Mouse (Mus musculus) neural tube, postnatal 0 days (tissue): Measurements from ENCODE around the gene Gm4513. TPM values are rescaled to one million over a fixed set of nuclear protein-coding genes. Genes with fewer than 3 reads are reported as not detected.

ENCODE experiments used
- polyA plus RNA-seq: library from polyadenylated mRNA; unstranded; fragments of >200 nt; fragmentation: Nextera tagmentation; extraction: Ambion mirVana; gene quantifications from 2 replicates; pipeline ENCODE4 v1.2.1, GENCODE M21; 2015

Gene Gm4513
- polyA plus RNA-seq = not detected in 2 replicates

DNA sequence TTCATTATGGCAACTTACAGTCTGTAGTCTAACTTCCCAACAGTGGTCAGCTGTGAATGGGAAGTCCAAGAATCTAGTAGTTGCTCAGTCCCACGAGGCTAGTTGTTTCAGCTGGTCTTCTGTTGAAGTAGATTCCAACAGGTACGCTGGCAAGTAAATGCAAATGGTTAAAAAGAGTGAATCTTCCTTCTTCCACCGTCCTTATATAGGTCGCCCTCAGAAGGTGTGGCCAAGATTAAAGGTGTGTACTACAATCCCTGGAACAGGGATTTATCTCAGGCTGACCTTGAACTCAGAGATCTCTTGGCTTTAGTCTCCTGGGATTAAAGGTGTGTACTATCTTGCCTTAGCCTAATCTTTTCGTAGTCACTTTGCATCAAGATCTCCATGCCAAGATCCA lies at the start of gene Gm4513:
Gene Gm4513, minus strand, starts transcription at position 101 of the 400 bp plus-strand sequence.

GRCm38 (mm10) chr7:20576141-20576540 lies 22.7 kb downstream of the Gm4513 start, which contains the start of gene Gm4141:
Gm4141 (minus strand) TSS chr7:20576241.

GRCm38 (mm10) chr7:20545657-20546056 lies 53.2 kb downstream of the Gm4513 start, which contains the start of gene Gm5726:
Gm5726 (minus strand) TSS chr7:20545757.

Other genes starting within 250 kb of the Gm4513 start
- not detected in 2 replicates for gene Gm5728, start 223.6 kb downstream of the Gm4513 start, polyA plus RNA-seq
- not detected in 2 replicates for gene Vmn1r100, start 181.1 kb downstream of the Gm4513 start, polyA plus RNA-seq
- gene Vmn1r101, start 156.4 kb downstream of the Gm4513 start, polyA plus RNA-seq = not detected in 2 replicates
- gene Gm10670, start 124.1 kb downstream of the Gm4513 start, polyA plus RNA-seq = not detected in 2 replicates
- gene Vmn1r103, start 88.5 kb downstream of the Gm4513 start, polyA plus RNA-seq = not detected in 2 replicates
- not detected in 2 replicates for gene Vmn1r104, start 65.2 kb downstream of the Gm4513 start, polyA plus RNA-seq
- gene Gm5726, start 53.3 kb downstream of the Gm4513 start, polyA plus RNA-seq = not detected in 2 replicates
- not detected in 2 replicates for gene Gm4141, start 22.8 kb downstream of the Gm4513 start, polyA plus RNA-seq
- not detected in 2 replicates for gene Vmn1r107, start 69.9 kb upstream of the Gm4513 start, polyA plus RNA-seq
- not detected in 2 replicates for gene Vmn1r111, start 104.2 kb upstream of the Gm4513 start, polyA plus RNA-seq
- not detected in 2 replicates for gene Gm10668, start 131.6 kb upstream of the Gm4513 start, polyA plus RNA-seq
- not detected in 2 replicates for gene Vmn1r112, start 172.2 kb upstream of the Gm4513 start, polyA plus RNA-seq
- gene Vmn1r113, start 188.3 kb upstream of the Gm4513 start, polyA plus RNA-seq = not detected in 2 replicates
- gene Vmn1r114, start 213.2 kb upstream of the Gm4513 start, polyA plus RNA-seq = not detected in 2 replicates
- gene Vmn1r115, start 246.0 kb upstream of the Gm4513 start, polyA plus RNA-seq = not detected in 2 replicates